Mouse (Mus musculus) lung, postnatal 0 days (tissue): ENCODE results near the gene Cnr2.

Experiments
- CTCF ChIP-seq: IDR thresholded peaks from 2 replicates; pipeline ENCODE4 v1.5.1; 2016; ENCODE audit warnings: antibody characterized with exemption, mild to moderate bottlenecking
- EP300 ChIP-seq: IDR thresholded peaks from 2 replicates; pipeline ENCODE4 v1.6.1; 2016; ENCODE audit warnings: antibody characterized with exemption, mild to moderate bottlenecking, control low read depth

DNA sequence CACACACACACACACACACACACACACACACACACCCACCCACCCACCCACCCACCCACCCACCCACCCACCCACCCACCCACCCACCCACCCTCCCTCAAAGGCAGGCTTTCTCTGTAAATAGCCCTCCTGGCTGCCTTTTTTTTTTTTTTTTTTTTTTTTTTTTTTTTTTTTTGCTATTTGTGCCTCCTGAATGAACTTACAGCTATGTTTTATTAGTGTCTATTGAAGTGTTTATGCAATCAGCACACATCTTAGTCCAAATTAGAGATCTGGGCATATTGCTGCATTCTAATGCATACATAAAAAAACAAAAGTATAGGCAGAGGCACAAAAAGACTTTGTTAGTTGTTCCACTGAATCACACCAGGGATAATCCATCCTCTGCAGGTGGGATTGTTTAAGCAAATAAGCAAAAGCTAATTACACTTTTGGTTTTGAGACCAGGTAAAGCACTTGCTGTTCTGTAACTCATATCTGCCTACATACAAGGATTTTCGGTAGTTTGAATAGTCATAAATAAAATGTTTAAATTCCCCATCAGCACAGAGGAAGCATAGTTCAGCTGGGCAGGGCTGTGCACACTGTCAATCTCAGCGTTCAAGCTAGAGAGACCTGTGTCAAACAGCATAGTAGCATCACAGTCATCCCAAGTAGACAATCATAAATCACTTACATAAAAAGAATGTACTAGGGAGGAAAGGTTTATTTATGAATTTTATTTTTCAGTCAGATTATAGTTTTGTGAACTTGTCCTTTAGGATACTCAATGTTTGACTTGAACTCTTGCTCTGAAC, 24.8 kb upstream of the Cnr2 start:
- no peak for TF ChIP-seq CTCF
- TF ChIP-seq EP300: no peak
